Mouse (Mus musculus): ENCODE measurements around the gene Chn1.

GRCm38 (mm10) chr2:73763541-73763940 lies 11.6 kb downstream of the Chn1 start:
- no peak for TF ChIP-seq CTCF (IDR thresholded peaks at IDR 0.05; ENCODE audit: borderline replicate concordance, insufficient read depth, low read length)
- TF ChIP-seq POLR2A (IDR thresholded peaks at IDR 0.05; ENCODE audit: low read depth, low read length): no peak
